Mouse (Mus musculus) spleen, adult 2 months (tissue): Measurements from ENCODE around the gene Prr7. TPM values are rescaled to one million over a fixed set of nuclear protein-coding genes. Genes with fewer than 3 reads are reported as not detected.

Experiments used
- DNase-seq, 2 experiments: peaks; one replicate each; pipeline versions ENCODE4 v3.0.0 to v3.0.0-alpha.2; 2012 to 2021; ENCODE audit warnings: low spot score in 2 of 2, low read depth in 1 of 2
- H3K27ac ChIP-seq: fragments of 200-500 bp; 2 replicates; pipeline ENCODE4 v1.5.1; 2012; ENCODE audit warnings: low read length, inconsistent platforms; ENCODE audit not compliant: insufficient read depth
- H3K27me3 ChIP-seq: fragments of 200-500 bp; 2 replicates; pipeline ENCODE4 v1.6.1; 2012; ENCODE audit warnings: mild to moderate bottlenecking, moderate library complexity, low read length, inconsistent platforms; ENCODE audit not compliant: control insufficient read depth, insufficient read depth
- H3K36me3 ChIP-seq: fragments of 200-500 bp; 2 replicates; pipeline ENCODE4 v1.6.1; 2012; ENCODE audit warnings: mild to moderate bottlenecking, low read length, inconsistent platforms; ENCODE audit not compliant: control insufficient read depth, insufficient read depth
- H3K4me1 ChIP-seq: fragments of 200-500 bp; 2 replicates; pipeline ENCODE4 v1.6.1; 2011; ENCODE audit warnings: inconsistent platforms; ENCODE audit not compliant: control insufficient read depth, insufficient read depth, insufficient read length
- H3K4me3 ChIP-seq: fragments of 200-500 bp; 2 replicates; pipeline ENCODE4 v1.5.1; 2011; ENCODE audit warnings: mild to moderate bottlenecking, inconsistent platforms; ENCODE audit not compliant: insufficient read depth, insufficient read length; ENCODE audit errors: extremely low read depth
- CTCF ChIP-seq: fragments of 200-500 bp; IDR thresholded peaks from 2 replicates; pipeline ENCODE4 v1.5.1; 2011; ENCODE audit warnings: mild to moderate bottlenecking, inconsistent platforms; ENCODE audit not compliant: insufficient read depth, insufficient read length, insufficient replicate concordance; ENCODE audit errors: extremely low read depth
- POLR2A ChIP-seq: fragments of 200-500 bp; IDR thresholded peaks from 2 replicates; pipeline ENCODE4 v1.6.1; 2011; ENCODE audit warnings: low read depth, low read length, inconsistent platforms
- WGBS: fragments of 180-500 bp; shearing (Covaris S2); methylation state at CpG from one replicate; pipeline ENCODE4 v1.1.7; 2018; 5-methylcytosine and 5-hydroxymethylcytosine counted together
- polyA plus RNA-seq: library from polyadenylated mRNA; depleted of rRNA; stranded (reverse); fragments of >200 nt; gene quantifications from 2 replicates; pipeline ENCODE4 v1.2.3, GENCODE M21; 2012

The Prr7 gene
- polyA plus RNA-seq, 1 experiment = 16.2 TPM

GRCm38 (mm10) chr13:55505810-55506209 is 41.7 kb downstream of the Prr7 start:
- TF ChIP-seq CTCF (no peak), POLR2A (no peak)
- no peaks in the 10 kb centered on the region for H3K27me3 ChIP-seq
- H3K4me1 ChIP-seq = no peaks in the 10 kb centered on the region; the same call in 1 of the 2 replicates
- no peak for DNase-seq
- no peak overlapping the region for H3K4me3 ChIP-seq
- WGBS = 92% methylated on average over 9 of the region's 9 CpGs
- no peak overlapping the region for H3K27ac ChIP-seq
- H3K36me3 ChIP-seq = peaks cover 36% of the 10 kb centered on the region

GRCm38 (mm10) chr13:55506697-55507096 is 42.6 kb downstream of the Prr7 start:
- Histone ChIP-seq H3K27me3 (no peaks in the 10 kb centered on the region), H3K4me3 (no peak overlapping the region), H3K36me3 (peaks cover 36% of the 10 kb centered on the region), H3K27ac (no peak overlapping the region), H3K4me1 (peaks cover 3% of the 10 kb centered on the region; the same call in 1 of the 2 replicates)
- 88% methylated on average over 10 of the region's 10 CpGs for WGBS
- no peak for DNase-seq
- TF ChIP-seq POLR2A (no peak), CTCF (no peak)

GRCm38 (mm10) chr13:55507877-55508276 is 43.8 kb downstream of the Prr7 start:
- DNase-seq = no peak
- TF ChIP-seq CTCF (no peak), POLR2A (no peak)
- peaks cover 33% of the 10 kb centered on the region for H3K36me3 ChIP-seq
- H3K4me3 ChIP-seq = no peak overlapping the region
- 83% methylated on average over 11 of the region's 11 CpGs for WGBS
- peaks cover 2% of the 10 kb centered on the region; the same call in 1 of the 2 replicates for H3K27me3 ChIP-seq
- peaks cover 10% of the 10 kb centered on the region for H3K4me1 ChIP-seq
- no peak overlapping the region for H3K27ac ChIP-seq

GRCm38 (mm10) chr13:55508531-55508930 is 44.5 kb downstream of the Prr7 start:
- no peak for TF ChIP-seq POLR2A
- no peak for TF ChIP-seq CTCF
- peaks cover 29% of the 10 kb centered on the region for H3K36me3 ChIP-seq

GRCm38 (mm10) chr13:55510332-55510667 is 46.2 kb downstream of the Prr7 start:
- no peak for TF ChIP-seq POLR2A
- no peak for TF ChIP-seq CTCF
- Histone ChIP-seq H3K27me3 (peaks cover 4% of the 10 kb centered on the region; the same call in 1 of the 2 replicates), H3K36me3 (peaks cover 22% of the 10 kb centered on the region), H3K4me3 (no peak overlapping the region), H3K27ac (no peak overlapping the region), H3K4me1 (peaks cover 10% of the 10 kb centered on the region)
- 31% methylated on average over 3 of the region's 3 CpGs for WGBS
- DNase-seq = no peak

More at GRCm38 (mm10) chr13:55508531-55508930, 44.5 kb downstream of the Prr7 start:
- Histone ChIP-seq H3K4me1 (peaks cover 10% of the 10 kb centered on the region), H3K27ac (no peak overlapping the region), H3K27me3 (peaks cover 4% of the 10 kb centered on the region; the same call in 1 of the 2 replicates), H3K4me3 (no peak overlapping the region)
- WGBS = 96% methylated on average over 10 of the region's 10 CpGs
- DNase-seq = no peak

- Histone ChIP-seq H3K36me3 (peaks cover 22% of the 10 kb centered on the region), H3K27ac (no peak overlapping the region), H3K4me3 (no peak overlapping the region), H3K4me1 (peaks cover 10% of the 10 kb centered on the region), H3K27me3 (peaks cover 4% of the 10 kb centered on the region; the same call in 1 of the 2 replicates)
- DNase-seq = no peak
- no peak for TF ChIP-seq CTCF
- no peak for TF ChIP-seq POLR2A
- 52% methylated on average over 6 of the region's 6 CpGs for WGBS
Measured at GRCm38 (mm10) chr13:55510668-55511491, 46.8 kb downstream of the Prr7 start.

GRCm38 (mm10) chr13:55511492-55511861 is 47.4 kb downstream of the Prr7 start:
- WGBS = 80% methylated on average over 5 of the region's 5 CpGs
- Histone ChIP-seq H3K27me3 (peaks cover 4% of the 10 kb centered on the region; the same call in 1 of the 2 replicates), H3K27ac (no peak overlapping the region), H3K4me1 (peaks cover 10% of the 10 kb centered on the region), H3K36me3 (peaks cover 18% of the 10 kb centered on the region), H3K4me3 (no peak overlapping the region)
- no peak for DNase-seq
- TF ChIP-seq CTCF (no peak), POLR2A (no peak)
